ENCODE assay signal across 27 mouse cellular contexts in genomic region chr11:111747262-111747946, GRCm38 (mm10).
DNase-seq lines count a peak whose midpoint lies in the region; ATAC-seq lines count a peak whose summit lies in the region.
"Had no signal": no experiment of that assay in that cellular context is flagged by ENCODE, and none has a peak within 500 bp of the region (broad histone marks: within the 10 kb centered on the region; RNA-seq: fewer than 3 reads in every experiment).

No protein-coding gene starts in this region.

- no peak overlapping the region for H3K4me2 ChIP-seq in limb, embryonic 12.5 days
- H3K4me2 ChIP-seq in forebrain, embryonic 11.5 days (ENCODE audit: low read depth, low read length, severe bottlenecking): no peak overlapping the region
- H3K4me2 ChIP-seq: forebrain, embryonic 12.5 days; hindbrain, embryonic 14.5 days; limb, embryonic 15.5 days; lung, embryonic 15.5 days; neural tube, embryonic 13.5 days had no signal

- peak; percentile 8 to 13 for DNase-seq in heart, adult 9 months (ENCODE audit: low spot score in 2 of 2)
- no peak for DNase-seq in heart, postnatal 4 days
- DNase-seq in urinary bladder, postnatal 14 days (ENCODE audit: low spot score): peak; percentile 3
- DNase-seq in urinary bladder, adult 18-20 months (ENCODE audit: low spot score in 2 of 2): no peak
- DNase-seq in gastrocnemius, postnatal 14 days: no peak
- DNase-seq in forebrain, embryonic 11.5 days (ENCODE audit: low spot score): no peak
- DNase-seq: adrenal gland, postnatal 14 days; cerebellum, adult 2 months; cerebellum, postnatal 25 days; kidney, adult 18-20 months; kidney, postnatal 10 days; lung, postnatal 36 days; retina, postnatal 1 day; right cerebral cortex, postnatal 25 days; spleen, adult 18-20 months had no signal

- intact Hi-C loops in gastrocnemius, postnatal 14 days (cut with DNase I; ENCODE audit: low total_unique reads): no loop called here

- H3K36me3 ChIP-seq in limb, embryonic 12.5 days: no peaks in the 10 kb centered on the region
- H3K36me3 ChIP-seq in forebrain, embryonic 11.5 days (ENCODE audit: control insufficient read depth, insufficient read depth, low read length): no peaks in the 10 kb centered on the region
- H3K36me3 ChIP-seq: forebrain, embryonic 12.5 days; limb, embryonic 15.5 days; lung, embryonic 15.5 days; neural tube, embryonic 13.5 days had no signal

- H3K4me1 ChIP-seq in limb, embryonic 12.5 days (replicated peaks): peaks cover 34% of the 10 kb centered on the region
- H3K4me1 ChIP-seq in forebrain, embryonic 11.5 days (replicated peaks; ENCODE audit: control insufficient read depth, insufficient read depth, low read length): no peaks in the 10 kb centered on the region
- H3K4me1 ChIP-seq: forebrain, embryonic 12.5 days; lung, embryonic 15.5 days; megakaryocyte, embryonic 14.5 days; neural tube, embryonic 13.5 days had no signal

- H3K9me3 ChIP-seq in limb, embryonic 12.5 days: no peaks in the 10 kb centered on the region
- no peaks in the 10 kb centered on the region for H3K9me3 ChIP-seq in forebrain, embryonic 11.5 days (ENCODE audit: control insufficient read depth, low read length)
- H3K9me3 ChIP-seq: forebrain, embryonic 12.5 days; limb, embryonic 15.5 days; lung, embryonic 15.5 days; megakaryocyte, embryonic 14.5 days; neural tube, embryonic 13.5 days had no signal

- no peak for ATAC-seq in limb, embryonic 12.5 days (ENCODE audit: insufficient number of reproducible peaks, insufficient read depth, low FRiP score, low TSS enrichment, low read depth)
- no peak for ATAC-seq in forebrain, embryonic 11.5 days (replicated peaks; ENCODE audit: low FRiP score)
- ATAC-seq: inflammation-experienced regulatory T-cells, adult 6 months; midbrain, embryonic 16.5 days had no signal

- H3K27ac ChIP-seq in limb, embryonic 12.5 days: peak overlapping the region; percentile 37; the same call in 1 of the 2 replicates
- no peak overlapping the region for H3K27ac ChIP-seq in forebrain, embryonic 11.5 days (ENCODE audit: low read depth, low read length)
- H3K27ac ChIP-seq: forebrain, embryonic 12.5 days; hindbrain, embryonic 14.5 days; layer of hippocampus, adult 2 months; limb, embryonic 15.5 days; liver, embryonic 14.5 days; lung, embryonic 15.5 days; neural tube, embryonic 13.5 days had no signal

- no peak overlapping the region for H3K4me3 ChIP-seq in limb, embryonic 12.5 days (replicated peaks)
- H3K4me3 ChIP-seq in forebrain, embryonic 11.5 days (ENCODE audit: low read depth, low read length): no peak overlapping the region
- H3K4me3 ChIP-seq: forebrain, embryonic 12.5 days; layer of hippocampus, adult 2 months; limb, embryonic 15.5 days; lung, embryonic 15.5 days; megakaryocyte, embryonic 14.5 days; myocyte; neural tube, embryonic 13.5 days had no signal

- H3K9ac ChIP-seq in limb, embryonic 12.5 days (replicated peaks): no peak overlapping the region
- H3K9ac ChIP-seq in forebrain, embryonic 11.5 days (ENCODE audit: low read length): no peak overlapping the region
- H3K9ac ChIP-seq: forebrain, embryonic 12.5 days; hindbrain, embryonic 14.5 days; limb, embryonic 15.5 days; liver, embryonic 14.5 days; lung, embryonic 15.5 days; neural tube, embryonic 13.5 days had no signal

- 36% methylated on average over 7 of the region's 7 CpGs for whole genome bisulfite sequencing in limb, embryonic 12.5 days
- whole genome bisulfite sequencing in forebrain, embryonic 11.5 days: 79% methylated on average over 7 of the region's 7 CpGs

- no peaks in the 10 kb centered on the region for H3K27me3 ChIP-seq in limb, embryonic 12.5 days
- no peaks in the 10 kb centered on the region for H3K27me3 ChIP-seq in forebrain, embryonic 11.5 days (ENCODE audit: control insufficient read depth, insufficient read depth, low read length)
- H3K27me3 ChIP-seq: forebrain, embryonic 12.5 days; limb, embryonic 15.5 days; lung, embryonic 15.5 days; megakaryocyte, embryonic 14.5 days; neural tube, embryonic 13.5 days had no signal

Comparison
In these comparisons a context has a peak if more than half of its experiments do, and no peak if none do; other contexts are left out.
1. DNase-seq: peak in heart, adult 9 months (2 of 2) and urinary bladder, postnatal 14 days (single experiment); none in heart, postnatal 4 days (single experiment), urinary bladder, adult 18-20 months (0 of 2), gastrocnemius, postnatal 14 days (single experiment) and forebrain, embryonic 11.5 days (single experiment).